Mouse (Mus musculus) neural tube, embryonic 15.5 days (tissue): ENCODE measurements around the gene Slc6a13. TPM values are rescaled to one million over a fixed set of nuclear protein-coding genes. Genes with fewer than 3 reads are reported as not detected.

ENCODE experiments used
- ATAC-seq: fragments of 200-750 bp; cut with Nextera tagmentation; 2 replicates; pipeline ENCODE4 v1.8.0; 2017; ENCODE audit warnings: mild to moderate bottlenecking, moderate TSS enrichment, moderate library complexity; ENCODE audit not compliant: low FRiP score
- H3K27ac ChIP-seq: fragments of 300-500 bp; sonication (generic); replicated peaks from 2 replicates; pipeline ENCODE4 v1.5.1; 2015; ENCODE audit warnings: mild to moderate bottlenecking, inconsistent platforms
- H3K27me3 ChIP-seq: fragments of 300-500 bp; sonication (generic); replicated peaks from 2 replicates; pipeline ENCODE4 v1.6.1; 2015; ENCODE audit warnings: inconsistent platforms
- H3K36me3 ChIP-seq: fragments of 300-500 bp; sonication (generic); 2 replicates; pipeline ENCODE4 v1.6.1; 2015; ENCODE audit warnings: inconsistent platforms
- H3K4me1 ChIP-seq: fragments of 300-500 bp; sonication (generic); 2 replicates; pipeline ENCODE4 v1.6.1; 2015; ENCODE audit warnings: inconsistent platforms
- H3K4me2 ChIP-seq: fragments of 300-500 bp; sonication (generic); 2 replicates; pipeline ENCODE4 v1.6.1; 2015; ENCODE audit warnings: inconsistent platforms, mild to moderate bottlenecking, moderate library complexity
- H3K4me3 ChIP-seq: fragments of 300-500 bp; sonication (generic); replicated peaks from 2 replicates; pipeline ENCODE4 v1.5.1; 2015; ENCODE audit warnings: mild to moderate bottlenecking, inconsistent platforms
- H3K9ac ChIP-seq: fragments of 300-500 bp; sonication (generic); replicated peaks from 2 replicates; pipeline ENCODE4 v1.6.1; 2015; ENCODE audit warnings: mild to moderate bottlenecking, inconsistent platforms
- H3K9me3 ChIP-seq: fragments of 300-500 bp; sonication (generic); replicated peaks from 2 replicates; pipeline ENCODE4 v1.6.1; 2016; ENCODE audit warnings: inconsistent platforms
- WGBS: fragments of 180-500 bp; shearing (Covaris S2); methylation state at CpG from one replicate; pipeline ENCODE4 v1.1.7; 2015; ENCODE audit warnings: mixed read lengths; 5-methylcytosine and 5-hydroxymethylcytosine counted together
- polyA plus RNA-seq: library from polyadenylated mRNA; unstranded; fragments of >200 nt; fragmentation: Nextera tagmentation; extraction: Ambion mirVana; gene quantifications from 2 replicates; pipeline ENCODE4 v1.2.1, GENCODE M21; 2015

Gene Slc6a13
- 34.4 and 41.0 TPM in 2 replicates for polyA plus RNA-seq

DNA sequence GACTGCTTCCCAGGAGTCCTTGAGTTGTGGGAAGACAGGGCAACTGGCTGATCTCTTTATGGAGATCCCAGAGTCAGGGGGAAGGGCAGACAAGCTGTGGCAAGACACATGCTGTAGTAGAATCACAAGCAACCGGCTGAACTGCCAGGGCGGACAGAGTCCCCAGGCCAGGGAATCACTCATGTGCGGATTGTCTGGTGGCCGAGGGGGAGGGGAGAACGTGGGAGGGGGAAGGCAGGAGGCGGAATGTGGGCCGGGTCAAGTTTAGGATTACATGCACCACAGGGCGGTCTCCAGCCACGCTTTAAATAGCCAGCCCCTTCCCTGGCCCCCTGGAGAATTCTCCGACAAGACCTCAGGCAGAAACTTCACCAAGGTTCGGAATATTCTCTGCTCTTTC is at the start of gene Slc6a13:
TSS of gene Slc6a13 (plus strand) at position 274 of the 400 bp plus-strand sequence.
- Histone ChIP-seq H3K4me1 (no peaks in the 10 kb centered on the region), H3K27me3 (no peaks in the 10 kb centered on the region)
- 5% methylated on average over 11 of the region's 11 CpGs for WGBS

DNA sequence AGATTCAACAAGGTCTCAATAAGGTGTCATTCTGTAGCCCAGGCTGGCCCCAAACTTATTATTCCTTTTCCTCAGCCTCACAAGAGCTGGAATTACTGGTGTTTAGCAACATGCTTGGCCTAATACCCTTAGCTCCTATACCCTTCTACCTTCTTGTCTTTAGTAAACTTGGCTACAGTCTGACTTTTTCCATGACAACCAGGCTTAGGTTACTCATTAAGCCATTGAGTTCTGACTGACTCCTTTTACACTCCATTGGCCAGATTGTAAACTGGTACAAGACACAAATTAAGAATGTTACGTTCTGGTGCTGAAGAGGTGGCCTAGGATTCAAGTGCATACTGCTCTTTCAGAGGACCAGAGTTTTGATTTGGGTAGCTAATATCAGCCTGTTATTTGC is 49.6 kb upstream of the Slc6a13 start:
- ATAC-seq, result no peak
- Histone ChIP-seq H3K4me2 (no peak overlapping the region), H3K27ac (no peak overlapping the region), H3K4me3 (no peak overlapping the region), H3K27me3 (no peaks in the 10 kb centered on the region; the same call in 1 of the 2 replicates), H3K4me1 (peaks cover 6% of the 10 kb centered on the region), H3K36me3 (no peaks in the 10 kb centered on the region), H3K9me3 (no peaks in the 10 kb centered on the region), H3K9ac (no peak overlapping the region)
- WGBS, result 40% methylated on average over 1 of the region's 1 CpGs

More for the DNA sequence above, at the start of gene Slc6a13:
- Histone ChIP-seq H3K4me2 (no peak within 1 kb of the TSS; the same call in 1 of the 2 replicates), H3K27ac (no peak within 1 kb of the TSS), H3K9ac (no peak within 1 kb of the TSS), H3K4me3 (no peak within 1 kb of the TSS), H3K36me3 (no peaks in the 10 kb centered on the region), H3K9me3 (no peaks in the 10 kb centered on the region)
- no peak for ATAC-seq

DNA sequence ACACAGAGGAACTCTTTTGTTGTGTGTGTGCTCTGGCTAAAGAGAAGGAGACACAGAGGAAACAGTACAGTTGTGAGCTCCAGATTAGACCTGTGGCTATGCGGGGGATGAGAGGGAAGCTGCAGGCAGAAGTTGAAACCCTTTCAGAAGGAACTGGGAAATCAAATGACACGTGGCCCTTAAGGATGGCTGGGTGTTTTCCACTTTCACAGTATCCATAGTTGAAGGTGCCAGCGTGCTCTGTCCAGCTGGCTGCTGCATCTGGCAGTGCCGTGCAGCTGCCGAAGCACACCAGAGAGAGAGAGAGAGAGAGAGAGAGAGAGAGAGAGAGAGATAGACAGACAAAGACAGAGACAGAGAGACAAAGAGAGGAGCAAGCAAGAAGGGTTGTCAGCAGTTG is 48.8 kb upstream of the Slc6a13 start:
- WGBS, result 69% methylated on average over 5 of the region's 5 CpGs
- H3K4me2 ChIP-seq, result no peak overlapping the region
- ATAC-seq, result no peak
- H3K9me3 ChIP-seq, result no peaks in the 10 kb centered on the region
- no peak overlapping the region for H3K27ac ChIP-seq
- no peaks in the 10 kb centered on the region for H3K36me3 ChIP-seq
- H3K27me3 ChIP-seq, result no peaks in the 10 kb centered on the region; the same call in 1 of the 2 replicates
- H3K4me1 ChIP-seq, result no peaks in the 10 kb centered on the region
- no peak overlapping the region for H3K9ac ChIP-seq
- no peak overlapping the region for H3K4me3 ChIP-seq

GRCm38 (mm10) chr6:121260548-121260947 is 39.5 kb upstream of the Slc6a13 start:
- no peaks in the 10 kb centered on the region for H3K36me3 ChIP-seq
- H3K4me2 ChIP-seq, result no peak overlapping the region
- H3K27me3 ChIP-seq, result no peaks in the 10 kb centered on the region
- no peaks in the 10 kb centered on the region for H3K4me1 ChIP-seq
- H3K4me3 ChIP-seq, result no peak overlapping the region
- no peak overlapping the region for H3K27ac ChIP-seq
- no peaks in the 10 kb centered on the region for H3K9me3 ChIP-seq
- no peak overlapping the region for H3K9ac ChIP-seq
- WGBS, result 35% methylated on average over 9 of the region's 9 CpGs
- ATAC-seq, result no peak

- no peak for ATAC-seq
- H3K27ac ChIP-seq, result no peak overlapping the region
Measured at GRCm38 (mm10) chr6:121261233-121261632, 38.8 kb upstream of the Slc6a13 start.

GRCm38 (mm10) chr6:121262004-121262403 is 38.0 kb upstream of the Slc6a13 start:
- H3K27ac ChIP-seq, result no peak overlapping the region
- H3K4me1 ChIP-seq, result no peaks in the 10 kb centered on the region
- no peak overlapping the region for H3K9ac ChIP-seq
- no peak for ATAC-seq
- no peaks in the 10 kb centered on the region for H3K9me3 ChIP-seq
- no peak overlapping the region for H3K4me2 ChIP-seq
- H3K4me3 ChIP-seq, result no peak overlapping the region
- no peaks in the 10 kb centered on the region for H3K27me3 ChIP-seq
- 0 out of 2 replicates have a peak, but pooled peaks cover 2% of the 10 kb centered on the region for H3K36me3 ChIP-seq
- 92% methylated on average over 10 of the region's 10 CpGs for WGBS

More at GRCm38 (mm10) chr6:121261233-121261632, 38.8 kb upstream of the Slc6a13 start:
- Histone ChIP-seq H3K4me3 (no peak overlapping the region), H3K9me3 (no peaks in the 10 kb centered on the region), H3K27me3 (no peaks in the 10 kb centered on the region), H3K4me1 (no peaks in the 10 kb centered on the region), H3K9ac (no peak overlapping the region), H3K4me2 (no peak overlapping the region), H3K36me3 (0 out of 2 replicates have a peak, but pooled peaks cover 2% of the 10 kb centered on the region)
- 91% methylated on average over 8 of the region's 8 CpGs for WGBS

GRCm38 (mm10) chr6:121262496-121262895 is 37.5 kb upstream of the Slc6a13 start:
- H3K4me1 ChIP-seq, result no peaks in the 10 kb centered on the region
- 91% methylated on average over 11 of the region's 11 CpGs for WGBS
- no peak for ATAC-seq
- no peak overlapping the region for H3K27ac ChIP-seq
- 0 out of 2 replicates have a peak, but pooled peaks cover 2% of the 10 kb centered on the region for H3K36me3 ChIP-seq
- no peaks in the 10 kb centered on the region for H3K27me3 ChIP-seq
- H3K9me3 ChIP-seq, result no peaks in the 10 kb centered on the region
- H3K4me3 ChIP-seq, result no peak overlapping the region
- no peak overlapping the region for H3K4me2 ChIP-seq
- no peak overlapping the region for H3K9ac ChIP-seq

DNA sequence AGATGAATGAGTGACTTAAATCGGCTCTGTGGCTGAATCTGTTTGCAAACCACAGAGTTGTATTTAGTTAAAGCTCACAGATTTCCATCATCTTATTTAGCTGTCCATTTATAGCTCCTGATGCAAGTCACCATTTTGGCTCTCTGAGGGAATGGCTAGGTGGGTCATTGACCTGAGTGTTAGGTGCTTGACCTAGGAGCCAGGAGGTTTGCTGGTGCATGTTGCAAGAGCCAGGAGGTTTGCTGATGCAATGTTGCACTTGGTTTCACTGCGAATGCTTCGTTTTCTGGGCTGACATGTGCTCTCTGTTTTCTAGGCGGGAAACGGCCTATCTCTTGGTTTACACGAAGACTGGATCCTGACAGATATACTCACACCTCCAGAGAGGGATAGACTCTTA is 29.9 kb upstream of the Slc6a13 start:
- Histone ChIP-seq H3K27me3 (no peaks in the 10 kb centered on the region), H3K9ac (no peak overlapping the region), H3K36me3 (0 out of 2 replicates have a peak, but pooled peaks cover 2% of the 10 kb centered on the region), H3K9me3 (no peaks in the 10 kb centered on the region), H3K4me2 (no peak overlapping the region), H3K4me1 (0 out of 2 replicates have a peak, but pooled peaks cover 2% of the 10 kb centered on the region), H3K27ac (no peak overlapping the region), H3K4me3 (no peak overlapping the region)
- WGBS, result 84% methylated on average over 6 of the region's 6 CpGs
- no peak for ATAC-seq

DNA sequence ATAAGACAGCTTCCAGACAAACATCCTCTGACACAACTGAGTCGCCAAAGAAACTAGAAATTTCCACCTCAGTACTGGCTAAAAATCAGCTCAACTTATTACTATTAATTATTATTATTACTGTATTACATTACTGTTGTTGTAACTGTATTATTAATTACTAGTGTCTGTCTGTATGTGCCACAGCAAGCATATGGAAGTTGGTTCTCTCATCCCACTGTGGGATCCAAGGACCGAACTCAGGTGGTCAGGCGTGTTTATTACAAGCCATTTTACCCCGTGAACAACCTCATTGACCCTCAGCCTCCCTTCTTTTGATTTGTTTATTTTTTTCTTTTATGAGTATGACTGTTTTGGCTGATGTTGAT is 28.3 kb upstream of the Slc6a13 start:
- Histone ChIP-seq H3K4me3 (no peak overlapping the region), H3K4me2 (peak overlapping the region; percentile 70), H3K9ac (no peak overlapping the region), H3K36me3 (no peaks in the 10 kb centered on the region), H3K9me3 (no peaks in the 10 kb centered on the region), H3K27me3 (no peaks in the 10 kb centered on the region), H3K27ac (no peak overlapping the region), H3K4me1 (0 out of 2 replicates have a peak, but pooled peaks cover 2% of the 10 kb centered on the region)
- 13% methylated on average over 4 of the region's 4 CpGs for WGBS
- peak; percentile 36 for ATAC-seq

GRCm38 (mm10) chr6:121272075-121272800 is 27.8 kb upstream of the Slc6a13 start:
- Histone ChIP-seq H3K27me3 (no peaks in the 10 kb centered on the region), H3K4me3 (peak overlapping the region; percentile 45), H3K27ac (peak overlapping the region; percentile 90), H3K4me2 (peak overlapping the region; percentile 70), H3K9ac (peak overlapping the region; percentile 38; the same call in 1 of the 2 replicates), H3K9me3 (no peaks in the 10 kb centered on the region), H3K4me1 (0 out of 2 replicates have a peak, but pooled peaks cover 2% of the 10 kb centered on the region), H3K36me3 (no peaks in the 10 kb centered on the region)
- ATAC-seq, result peak; percentile 94
- WGBS, result 13% methylated on average over 17 of the region's 17 CpGs

DNA sequence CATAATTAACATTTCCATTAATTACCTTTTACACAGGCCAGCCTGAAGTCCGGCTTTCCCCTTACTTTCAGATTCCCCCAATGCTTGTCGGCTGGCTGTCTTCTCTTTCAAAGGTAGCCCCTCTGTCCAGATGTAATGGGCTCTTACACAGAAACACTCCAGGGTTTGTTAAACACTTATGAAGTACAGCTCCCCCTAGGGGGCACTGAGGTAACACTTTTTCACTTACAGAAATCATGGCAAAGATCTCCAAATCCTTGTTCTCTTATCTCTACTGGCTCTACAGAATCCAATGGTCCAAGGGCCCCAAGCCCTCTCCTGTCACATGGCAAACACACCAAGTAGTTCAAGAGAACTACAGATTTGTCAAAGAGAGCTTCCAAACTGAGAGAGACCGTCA is 25.7 kb upstream of the Slc6a13 start:
- 83% methylated on average over 3 of the region's 3 CpGs for WGBS
- H3K9ac ChIP-seq, result no peak overlapping the region

GRCm38 (mm10) chr6:121284132-121284531 is 15.9 kb upstream of the Slc6a13 start:
- ATAC-seq, result no peak
- no peaks in the 10 kb centered on the region for H3K27me3 ChIP-seq
- H3K4me3 ChIP-seq, result no peak overlapping the region
- no peaks in the 10 kb centered on the region for H3K36me3 ChIP-seq
- no peak overlapping the region for H3K4me2 ChIP-seq
- 89% methylated on average over 5 of the region's 5 CpGs for WGBS
- no peaks in the 10 kb centered on the region for H3K4me1 ChIP-seq
- no peak overlapping the region for H3K9ac ChIP-seq
- H3K27ac ChIP-seq, result no peak overlapping the region
- no peaks in the 10 kb centered on the region for H3K9me3 ChIP-seq

More for the DNA sequence above, 25.7 kb upstream of the Slc6a13 start:
- Histone ChIP-seq H3K4me2 (no peak overlapping the region), H3K36me3 (no peaks in the 10 kb centered on the region), H3K27ac (no peak overlapping the region), H3K4me3 (no peak overlapping the region), H3K4me1 (0 out of 2 replicates have a peak, but pooled peaks cover 2% of the 10 kb centered on the region), H3K9me3 (no peaks in the 10 kb centered on the region), H3K27me3 (no peaks in the 10 kb centered on the region)
- ATAC-seq, result no peak
